Mouse (Mus musculus) thymus, adult 2 months (tissue): ENCODE measurements around the gene Bnip3. TPM values are rescaled to one million over a fixed set of nuclear protein-coding genes. Genes with fewer than 3 reads are reported as not detected.

Source experiments
- DNase-seq: peaks from one replicate; pipeline ENCODE4 v3.0.0; 2021
- H3K27ac ChIP-seq: fragments of 200-500 bp; 2 replicates; pipeline ENCODE4 v1.5.1; 2012; ENCODE audit warnings: low read length, control low read depth; ENCODE audit not compliant: control insufficient read depth, insufficient read depth
- H3K27me3 ChIP-seq: fragments of 200-500 bp; 2 replicates; pipeline ENCODE4 v1.6.1; 2012; ENCODE audit warnings: mild to moderate bottlenecking, low read length, moderate library complexity, mixed read lengths; ENCODE audit not compliant: control insufficient read depth, insufficient read depth
- H3K36me3 ChIP-seq: fragments of 200-500 bp; 2 replicates; pipeline ENCODE4 v1.6.1; 2012; ENCODE audit warnings: mild to moderate bottlenecking, low read length, moderate library complexity; ENCODE audit not compliant: control insufficient read depth, insufficient read depth
- H3K4me1 ChIP-seq: fragments of 200-500 bp; replicated peaks from 2 replicates; pipeline ENCODE4 v1.6.1; 2012; ENCODE audit warnings: low read length; ENCODE audit not compliant: control insufficient read depth, insufficient read depth
- H3K4me3 ChIP-seq: fragments of 200-500 bp; 2 replicates; pipeline ENCODE4 v1.5.1; 2012; ENCODE audit warnings: mild to moderate bottlenecking, low read length, control low read depth, moderate library complexity; ENCODE audit not compliant: control insufficient read depth, insufficient read depth
- CTCF ChIP-seq: fragments of 200-500 bp; IDR thresholded peaks from 2 replicates; pipeline ENCODE4 v1.5.1; 2012; ENCODE audit warnings: mild to moderate bottlenecking, control low read depth, low read length, moderate library complexity, borderline replicate concordance; ENCODE audit not compliant: control insufficient read depth, poor library complexity, insufficient read depth; ENCODE audit errors: extremely low read depth
- POLR2A ChIP-seq: fragments of 200-500 bp; IDR thresholded peaks from 2 replicates; pipeline ENCODE4 v1.6.1; 2012; ENCODE audit warnings: mild to moderate bottlenecking, low read length, control low read depth, moderate library complexity; ENCODE audit not compliant: control insufficient read depth, poor library complexity, insufficient read depth; ENCODE audit errors: extremely low read depth
- WGBS: fragments of 180-500 bp; shearing (Covaris S2); methylation state at CpG from one replicate; pipeline ENCODE4 v1.1.7; 2018; 5-methylcytosine and 5-hydroxymethylcytosine counted together
- polyA plus RNA-seq: library from polyadenylated mRNA; depleted of rRNA; stranded (reverse); fragments of >200 nt; gene quantifications from 2 replicates; pipeline ENCODE4 v1.2.3, GENCODE M21; 2012

Bnip3 gene
- polyA plus RNA-seq, 1 experiment: 13.7 TPM

GRCm38 (mm10) chr7:138885365-138886289, 23.7 kb downstream of the Bnip3 start:
- H3K27me3 ChIP-seq: no peaks in the 10 kb centered on the region

GRCm38 (mm10) chr7:138883724-138884123, 25.6 kb downstream of the Bnip3 start:
- Histone ChIP-seq H3K4me1 (0 out of 2 replicates have a peak, but pooled peaks cover 2% of the 10 kb centered on the region), H3K27ac (no peak overlapping the region), H3K27me3 (no peaks in the 10 kb centered on the region), H3K36me3 (peaks cover 28% of the 10 kb centered on the region), H3K4me3 (no peak overlapping the region)
- no peak for TF ChIP-seq CTCF
- TF ChIP-seq POLR2A: no peak
- DNase-seq: no peak
- WGBS: 97% methylated on average over 3 of the region's 3 CpGs

More at GRCm38 (mm10) chr7:138885365-138886289, 23.7 kb downstream of the Bnip3 start:
- Histone ChIP-seq H3K4me3 (no peak overlapping the region), H3K36me3 (peaks cover 21% of the 10 kb centered on the region), H3K4me1 (0 out of 2 replicates have a peak, but pooled peaks cover 2% of the 10 kb centered on the region), H3K27ac (no peak overlapping the region)
- 55% methylated on average over 12 of the region's 13 CpGs for WGBS
- no peak for DNase-seq
- no peak for TF ChIP-seq CTCF
- no peak for TF ChIP-seq POLR2A

DNA sequence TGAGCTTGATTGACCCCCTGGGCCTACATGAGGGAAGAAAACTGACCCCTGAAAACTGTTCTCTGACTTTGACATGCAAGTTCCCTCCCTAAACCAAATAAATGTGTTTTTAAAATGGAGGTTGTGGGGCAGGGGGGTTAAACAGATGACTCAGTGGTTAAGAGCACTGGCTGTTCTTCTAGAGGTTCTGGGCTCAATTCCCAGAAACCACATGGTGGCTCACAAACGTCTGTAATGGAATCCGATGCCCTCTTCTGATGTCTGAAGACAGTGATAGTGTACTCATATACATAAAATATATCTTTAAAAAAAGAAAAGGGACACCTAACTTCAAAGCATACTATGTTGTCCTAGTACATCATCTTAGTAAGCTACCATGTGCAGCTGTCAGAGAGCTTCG, 34.3 kb downstream of the Bnip3 start:
- 82% methylated on average over 3 of the region's 3 CpGs for WGBS
- Histone ChIP-seq H3K27me3 (no peaks in the 10 kb centered on the region), H3K4me3 (no peak overlapping the region), H3K36me3 (peaks cover 73% of the 10 kb centered on the region), H3K27ac (no peak overlapping the region), H3K4me1 (no peaks in the 10 kb centered on the region)
- no peak for TF ChIP-seq POLR2A
- TF ChIP-seq CTCF: no peak
- no peak for DNase-seq

DNA sequence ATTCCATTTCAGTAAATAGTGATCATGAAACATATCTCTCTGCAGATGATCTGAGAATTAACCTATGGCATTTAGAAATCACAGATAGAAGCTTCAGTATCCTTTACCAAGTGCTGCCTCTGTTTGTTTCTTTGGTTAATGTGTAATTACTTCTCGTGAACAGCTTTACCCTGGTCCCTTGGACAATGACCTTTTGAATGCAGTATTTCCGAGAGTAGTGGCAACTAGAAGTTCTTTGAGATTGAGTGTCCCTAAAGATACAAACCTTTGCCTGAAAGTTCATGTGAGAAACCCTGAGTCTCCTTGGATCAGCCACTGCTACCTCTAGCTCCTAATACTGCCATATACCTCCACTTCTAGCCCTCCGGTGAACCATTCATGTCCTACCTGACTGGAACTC, 36.4 kb downstream of the Bnip3 start:
- Histone ChIP-seq H3K27me3 (no peaks in the 10 kb centered on the region), H3K4me1 (no peaks in the 10 kb centered on the region), H3K4me3 (no peak overlapping the region), H3K36me3 (peaks cover 71% of the 10 kb centered on the region), H3K27ac (no peak overlapping the region)
- DNase-seq: no peak
- TF ChIP-seq CTCF: no peak
- no peak for TF ChIP-seq POLR2A
- WGBS: 95% methylated on average over 3 of the region's 3 CpGs

GRCm38 (mm10) chr7:138868316-138868715, 41.0 kb downstream of the Bnip3 start:
- no peaks in the 10 kb centered on the region for H3K27me3 ChIP-seq
- H3K36me3 ChIP-seq: peaks cover 31% of the 10 kb centered on the region
- 98% methylated on average over 4 of the region's 4 CpGs for WGBS
- TF ChIP-seq POLR2A (no peak), CTCF (no peak)
- no peak overlapping the region for H3K4me3 ChIP-seq
- H3K4me1 ChIP-seq: no peaks in the 10 kb centered on the region
- H3K27ac ChIP-seq: no peak overlapping the region
- DNase-seq: no peak

- Histone ChIP-seq H3K27ac (no peak overlapping the region), H3K4me1 (no peaks in the 10 kb centered on the region), H3K4me3 (no peak overlapping the region), H3K27me3 (no peaks in the 10 kb centered on the region), H3K36me3 (peaks cover 23% of the 10 kb centered on the region)
- DNase-seq: no peak
- WGBS: 95% methylated on average over 6 of the region's 6 CpGs
- TF ChIP-seq CTCF (no peak), POLR2A (no peak)
These were observed 42.0 kb downstream of the Bnip3 start for GRCm38 (mm10) chr7:138867286-138867685.

DNA sequence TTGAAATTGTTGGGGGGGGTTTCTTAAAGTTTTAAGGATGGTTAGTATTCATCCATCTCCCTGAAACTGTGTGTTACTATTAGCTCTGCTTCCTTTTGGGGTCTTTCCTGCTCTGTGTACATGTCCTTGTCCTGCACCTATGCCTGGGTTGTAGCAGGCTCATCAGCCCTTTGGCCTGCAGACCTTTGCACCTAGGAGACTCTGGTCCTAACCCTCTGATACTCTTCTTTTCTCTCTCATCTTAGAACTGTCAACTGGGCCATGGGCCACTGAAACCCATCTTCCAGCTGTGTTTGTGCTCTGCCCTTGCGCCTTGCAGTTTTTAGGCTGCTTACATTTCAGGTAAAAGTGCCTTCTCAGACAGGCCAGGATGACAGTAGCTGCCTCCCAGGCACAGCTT, 44.5 kb downstream of the Bnip3 start:
- no peaks in the 10 kb centered on the region for H3K27me3 ChIP-seq
- 95% methylated on average over 1 of the region's 1 CpGs for WGBS
- no peak for DNase-seq
- H3K4me3 ChIP-seq: no peak overlapping the region
- H3K36me3 ChIP-seq: peaks cover 9% of the 10 kb centered on the region
- H3K27ac ChIP-seq: no peak overlapping the region
- no peaks in the 10 kb centered on the region for H3K4me1 ChIP-seq
- TF ChIP-seq POLR2A (no peak), CTCF (no peak)
